Mouse (Mus musculus) limb, embryonic 15.5 days (tissue): Measurements from ENCODE around the gene Pcdh9. TPM values are rescaled to one million over a fixed set of nuclear protein-coding genes. Genes with fewer than 3 reads are reported as not detected.

Experiments used
- ATAC-seq: fragments of 200-750 bp; cut with Nextera tagmentation; 2 replicates; pipeline ENCODE4 v1.8.0; 2017; ENCODE audit warnings: low read depth, moderate TSS enrichment; ENCODE audit not compliant: insufficient number of reproducible peaks, low FRiP score, low TSS enrichment
- H3K27ac ChIP-seq: fragments of 300-500 bp; sonication (generic); 2 replicates; pipeline ENCODE4 v1.5.1; 2015; ENCODE audit warnings: moderate library complexity, mild to moderate bottlenecking, inconsistent platforms
- H3K27me3 ChIP-seq: fragments of 300-500 bp; sonication (generic); 2 replicates; pipeline ENCODE4 v1.6.1; 2015; ENCODE audit warnings: inconsistent platforms
- H3K36me3 ChIP-seq: fragments of 300-500 bp; sonication (generic); 2 replicates; pipeline ENCODE4 v1.6.1; 2015; ENCODE audit warnings: inconsistent platforms
- H3K4me1 ChIP-seq: fragments of 300-500 bp; sonication (generic); 2 replicates; pipeline ENCODE4 v1.6.1; 2015; ENCODE audit warnings: inconsistent platforms
- H3K4me2 ChIP-seq: fragments of 300-500 bp; sonication (generic); 2 replicates; pipeline ENCODE4 v1.6.1; 2015; ENCODE audit warnings: mild to moderate bottlenecking, inconsistent platforms
- H3K4me3 ChIP-seq: fragments of 300-500 bp; sonication (generic); 2 replicates; pipeline ENCODE4 v1.5.1; 2015; ENCODE audit warnings: mild to moderate bottlenecking, inconsistent platforms
- H3K9ac ChIP-seq: fragments of 300-500 bp; sonication (generic); 2 replicates; pipeline ENCODE4 v1.6.1; 2015; ENCODE audit warnings: inconsistent platforms
- H3K9me3 ChIP-seq: fragments of 300-500 bp; sonication (generic); 2 replicates; pipeline ENCODE4 v1.6.1; 2016; ENCODE audit warnings: inconsistent platforms
- WGBS: fragments of 180-500 bp; shearing (Covaris S2); methylation state at CpG from one replicate; pipeline ENCODE4 v1.1.7; 2015; 5-methylcytosine and 5-hydroxymethylcytosine counted together
- polyA plus RNA-seq: library from polyadenylated mRNA; unstranded; fragments of >200 nt; fragmentation: Nextera tagmentation; extraction: Ambion mirVana; gene quantifications from 2 replicates; pipeline ENCODE4 v1.2.1, GENCODE M21; 2015

Pcdh9 gene
- polyA plus RNA-seq, 1 experiment from 2014 or later = 40.3 TPM

DNA sequence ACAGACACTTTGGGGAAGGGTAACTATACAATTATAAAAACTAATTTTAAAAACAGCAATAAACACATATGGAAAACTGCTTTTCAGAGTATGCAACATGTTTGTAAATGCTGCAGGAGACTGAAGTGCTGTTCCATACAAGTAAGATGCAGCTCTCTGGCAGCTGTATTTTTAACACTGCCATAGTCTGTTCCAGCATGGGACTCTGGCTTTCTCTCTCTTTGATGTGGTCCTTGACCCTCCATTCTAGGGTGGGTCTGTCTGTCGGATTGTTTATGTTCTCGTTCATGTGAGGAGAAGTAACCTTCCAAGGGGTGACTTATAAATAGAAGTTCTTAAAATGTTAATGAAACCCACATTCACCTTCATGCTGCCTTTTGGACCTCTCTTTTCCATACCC is 809.6 kb downstream of the Pcdh9 start:
- H3K4me3 ChIP-seq = no peak overlapping the region
- no peak overlapping the region for H3K4me2 ChIP-seq
- no peaks in the 10 kb centered on the region for H3K36me3 ChIP-seq
- no peak overlapping the region for H3K27ac ChIP-seq
- H3K27me3 ChIP-seq = no peaks in the 10 kb centered on the region
- H3K4me1 ChIP-seq = no peaks in the 10 kb centered on the region
- no peak overlapping the region for H3K9ac ChIP-seq
- 13% methylated on average over 2 of the region's 2 CpGs for WGBS
- ATAC-seq = no peak
- H3K9me3 ChIP-seq = no peaks in the 10 kb centered on the region

GRCm38 (mm10) chr14:93075761-93076160 is 814.7 kb downstream of the Pcdh9 start:
- 74% methylated on average over 2 of the region's 2 CpGs for WGBS
- H3K4me2 ChIP-seq = no peak overlapping the region
- no peak for ATAC-seq
- no peak overlapping the region for H3K4me3 ChIP-seq
- no peak overlapping the region for H3K27ac ChIP-seq
- H3K36me3 ChIP-seq = no peaks in the 10 kb centered on the region
- no peaks in the 10 kb centered on the region for H3K9me3 ChIP-seq
- H3K27me3 ChIP-seq = no peaks in the 10 kb centered on the region
- H3K4me1 ChIP-seq = no peaks in the 10 kb centered on the region
- no peak overlapping the region for H3K9ac ChIP-seq

GRCm38 (mm10) chr14:93072346-93072745 is 818.1 kb downstream of the Pcdh9 start:
- no peak for ATAC-seq
- no peaks in the 10 kb centered on the region for H3K27me3 ChIP-seq
- H3K4me3 ChIP-seq = no peak overlapping the region
- no peaks in the 10 kb centered on the region for H3K36me3 ChIP-seq
- no peaks in the 10 kb centered on the region for H3K9me3 ChIP-seq
- no peak overlapping the region for H3K9ac ChIP-seq
- no peak overlapping the region for H3K27ac ChIP-seq
- H3K4me2 ChIP-seq = no peak overlapping the region
- WGBS = 81% methylated on average over 5 of the region's 5 CpGs
- no peaks in the 10 kb centered on the region for H3K4me1 ChIP-seq

DNA sequence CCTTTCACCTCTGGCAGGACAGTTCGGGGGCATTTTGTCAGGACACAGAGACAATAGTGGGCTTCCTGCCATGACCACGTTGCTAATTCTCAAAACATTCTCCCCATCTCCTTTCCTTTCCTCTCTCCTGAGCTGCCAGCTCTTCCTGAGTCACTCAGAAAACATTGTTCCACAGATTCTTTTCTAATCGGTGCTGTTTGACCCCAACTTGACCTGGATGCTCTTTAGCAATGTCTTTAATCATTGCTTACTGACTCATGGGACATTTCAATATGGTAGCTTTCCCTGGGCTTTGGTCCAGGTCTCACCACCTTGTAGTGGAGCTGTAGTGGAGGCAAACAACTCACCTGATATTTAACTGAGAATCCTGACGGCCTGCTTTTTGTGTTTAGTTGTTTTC is 820.3 kb downstream of the Pcdh9 start:
- Histone ChIP-seq H3K4me3 (no peak overlapping the region), H3K27me3 (no peaks in the 10 kb centered on the region), H3K4me2 (no peak overlapping the region), H3K4me1 (no peaks in the 10 kb centered on the region), H3K9me3 (no peaks in the 10 kb centered on the region), H3K27ac (no peak overlapping the region), H3K36me3 (no peaks in the 10 kb centered on the region), H3K9ac (no peak overlapping the region)
- no peak for ATAC-seq
- WGBS = 51% methylated on average over 4 of the region's 4 CpGs

- Histone ChIP-seq H3K4me3 (no peak overlapping the region), H3K36me3 (no peaks in the 10 kb centered on the region), H3K9ac (no peak overlapping the region), H3K27me3 (no peaks in the 10 kb centered on the region), H3K27ac (no peak overlapping the region), H3K4me2 (no peak overlapping the region), H3K4me1 (no peaks in the 10 kb centered on the region), H3K9me3 (no peaks in the 10 kb centered on the region)
- WGBS = 56% methylated on average over 5 of the region's 5 CpGs
- ATAC-seq = no peak
Observed at GRCm38 (mm10) chr14:93067411-93068336, 822.8 kb downstream of the Pcdh9 start.

DNA sequence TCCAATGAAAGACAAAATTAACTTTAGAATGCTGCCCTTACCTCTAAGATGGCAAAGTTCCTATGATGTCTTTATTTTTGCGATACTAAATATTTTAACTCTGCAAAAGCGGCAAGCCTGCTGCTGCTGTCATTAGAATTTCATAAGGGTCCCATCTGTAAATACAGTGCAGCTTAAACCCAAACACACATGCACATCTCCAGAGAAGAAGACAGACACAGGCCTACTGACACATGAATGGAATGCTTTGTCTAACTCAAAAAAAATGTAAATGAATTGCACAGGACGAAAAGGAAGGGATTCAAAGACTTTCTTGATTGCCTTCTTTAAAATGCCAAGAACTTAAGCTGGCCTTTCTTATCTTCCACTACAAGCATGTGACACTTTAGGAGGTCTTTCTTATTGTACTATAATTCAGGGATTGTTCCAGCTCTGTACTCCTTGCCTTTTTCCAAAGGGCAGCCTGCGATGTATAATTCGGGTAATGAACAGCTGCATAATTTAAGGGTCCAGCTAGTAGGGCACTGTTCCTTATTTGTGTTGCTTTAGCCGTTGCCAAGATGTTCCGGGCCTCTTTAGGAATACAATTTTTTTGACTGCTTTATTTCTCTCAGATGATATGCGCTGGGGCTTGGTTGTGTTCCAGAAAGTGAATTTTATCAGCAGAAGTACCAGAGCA is 823.6 kb downstream of the Pcdh9 start:
- no peaks in the 10 kb centered on the region for H3K27me3 ChIP-seq
- H3K36me3 ChIP-seq = no peaks in the 10 kb centered on the region
- H3K9me3 ChIP-seq = no peaks in the 10 kb centered on the region
- WGBS = 50% methylated on average over 8 of the region's 8 CpGs
- no peak overlapping the region for H3K4me3 ChIP-seq
- no peaks in the 10 kb centered on the region for H3K4me1 ChIP-seq
- H3K9ac ChIP-seq = no peak overlapping the region
- no peak for ATAC-seq
- H3K4me2 ChIP-seq = no peak overlapping the region
- H3K27ac ChIP-seq = no peak overlapping the region

DNA sequence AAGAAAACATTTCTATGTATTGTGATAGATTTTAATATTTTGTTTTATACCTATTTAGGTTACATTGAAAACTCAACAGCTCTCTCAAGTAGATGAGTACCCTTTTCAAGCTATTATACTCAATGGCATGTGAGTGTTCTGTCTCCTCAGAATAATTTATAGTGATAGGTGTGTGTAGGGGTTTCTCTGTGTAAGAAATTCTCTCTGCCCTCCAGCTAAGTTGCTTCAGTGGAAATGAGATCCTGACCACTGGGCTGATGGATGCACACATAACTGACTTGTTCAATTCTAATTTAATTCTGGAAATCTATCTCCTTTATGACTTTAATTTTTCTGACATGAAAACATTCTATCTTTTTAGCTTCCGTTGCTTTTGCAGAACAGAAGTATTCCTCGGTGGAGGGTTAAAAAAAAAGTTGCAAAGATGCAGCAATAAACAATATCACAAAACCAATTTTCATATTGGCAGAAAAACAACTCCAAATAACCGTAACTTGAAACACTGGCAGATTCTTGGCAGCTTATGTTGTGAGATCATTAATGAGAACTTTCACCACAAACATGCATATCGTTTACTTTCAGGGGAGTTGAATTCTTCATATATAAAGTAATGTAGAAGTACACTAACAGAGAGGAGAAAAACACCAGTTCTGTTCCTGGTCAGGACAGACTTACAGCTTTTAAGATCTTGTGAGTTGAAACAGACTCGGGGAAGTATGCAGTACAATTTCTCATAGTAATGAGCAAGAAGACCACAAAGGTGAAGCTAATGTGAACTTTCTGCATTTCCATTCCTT is 828.5 kb downstream of the Pcdh9 start:
- no peak overlapping the region for H3K27ac ChIP-seq
- no peaks in the 10 kb centered on the region for H3K36me3 ChIP-seq
- no peak overlapping the region for H3K4me3 ChIP-seq
- H3K4me2 ChIP-seq = no peak overlapping the region
- WGBS = 51% methylated on average over 5 of the region's 5 CpGs
- no peak overlapping the region for H3K9ac ChIP-seq
- no peaks in the 10 kb centered on the region for H3K9me3 ChIP-seq
- no peaks in the 10 kb centered on the region for H3K27me3 ChIP-seq
- H3K4me1 ChIP-seq = no peaks in the 10 kb centered on the region
- ATAC-seq = no peak

DNA sequence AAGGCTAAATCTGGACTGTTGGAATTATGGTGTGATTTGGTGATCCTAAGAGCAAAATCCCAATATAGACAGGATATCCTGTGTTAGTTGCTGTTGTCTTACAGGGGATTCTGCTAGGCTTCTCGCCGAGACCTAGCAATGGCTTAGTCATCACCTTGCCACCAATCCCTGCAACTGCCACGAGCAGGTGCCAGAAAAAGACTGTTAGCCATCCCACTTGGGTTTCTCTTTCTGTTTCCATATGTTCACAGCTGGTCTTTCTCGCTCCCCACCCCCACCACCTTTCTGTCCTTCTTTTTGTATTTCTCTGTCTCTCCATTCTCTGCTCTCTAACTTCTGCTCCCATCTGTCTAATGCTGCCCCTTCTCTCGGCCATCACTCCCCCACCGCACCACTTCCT is 831.7 kb downstream of the Pcdh9 start:
- WGBS = 89% methylated on average over 6 of the region's 6 CpGs
- no peaks in the 10 kb centered on the region for H3K4me1 ChIP-seq
- no peaks in the 10 kb centered on the region for H3K27me3 ChIP-seq
- no peaks in the 10 kb centered on the region for H3K9me3 ChIP-seq
- ATAC-seq = no peak
- H3K4me3 ChIP-seq = no peak overlapping the region
- no peak overlapping the region for H3K27ac ChIP-seq
- no peak overlapping the region for H3K9ac ChIP-seq
- H3K4me2 ChIP-seq = no peak overlapping the region
- H3K36me3 ChIP-seq = no peaks in the 10 kb centered on the region

GRCm38 (mm10) chr14:93055997-93056396 is 834.5 kb downstream of the Pcdh9 start:
- ATAC-seq = no peak

GRCm38 (mm10) chr14:93040591-93040990 is 849.9 kb downstream of the Pcdh9 start:
- Histone ChIP-seq H3K36me3 (no peaks in the 10 kb centered on the region), H3K27ac (no peak overlapping the region), H3K4me2 (no peak overlapping the region), H3K9ac (no peak overlapping the region), H3K9me3 (no peaks in the 10 kb centered on the region), H3K27me3 (no peaks in the 10 kb centered on the region), H3K4me1 (no peaks in the 10 kb centered on the region), H3K4me3 (no peak overlapping the region)
- WGBS = 62% methylated on average over 6 of the region's 6 CpGs
- no peak for ATAC-seq

More at GRCm38 (mm10) chr14:93055997-93056396, 834.5 kb downstream of the Pcdh9 start:
- 83% methylated on average over 3 of the region's 3 CpGs for WGBS
- H3K4me3 ChIP-seq = no peak overlapping the region
- H3K27ac ChIP-seq = no peak overlapping the region
- H3K4me2 ChIP-seq = no peak overlapping the region
- H3K4me1 ChIP-seq = no peaks in the 10 kb centered on the region
- H3K9me3 ChIP-seq = no peaks in the 10 kb centered on the region
- no peak overlapping the region for H3K9ac ChIP-seq
- H3K27me3 ChIP-seq = no peaks in the 10 kb centered on the region
- no peaks in the 10 kb centered on the region for H3K36me3 ChIP-seq

DNA sequence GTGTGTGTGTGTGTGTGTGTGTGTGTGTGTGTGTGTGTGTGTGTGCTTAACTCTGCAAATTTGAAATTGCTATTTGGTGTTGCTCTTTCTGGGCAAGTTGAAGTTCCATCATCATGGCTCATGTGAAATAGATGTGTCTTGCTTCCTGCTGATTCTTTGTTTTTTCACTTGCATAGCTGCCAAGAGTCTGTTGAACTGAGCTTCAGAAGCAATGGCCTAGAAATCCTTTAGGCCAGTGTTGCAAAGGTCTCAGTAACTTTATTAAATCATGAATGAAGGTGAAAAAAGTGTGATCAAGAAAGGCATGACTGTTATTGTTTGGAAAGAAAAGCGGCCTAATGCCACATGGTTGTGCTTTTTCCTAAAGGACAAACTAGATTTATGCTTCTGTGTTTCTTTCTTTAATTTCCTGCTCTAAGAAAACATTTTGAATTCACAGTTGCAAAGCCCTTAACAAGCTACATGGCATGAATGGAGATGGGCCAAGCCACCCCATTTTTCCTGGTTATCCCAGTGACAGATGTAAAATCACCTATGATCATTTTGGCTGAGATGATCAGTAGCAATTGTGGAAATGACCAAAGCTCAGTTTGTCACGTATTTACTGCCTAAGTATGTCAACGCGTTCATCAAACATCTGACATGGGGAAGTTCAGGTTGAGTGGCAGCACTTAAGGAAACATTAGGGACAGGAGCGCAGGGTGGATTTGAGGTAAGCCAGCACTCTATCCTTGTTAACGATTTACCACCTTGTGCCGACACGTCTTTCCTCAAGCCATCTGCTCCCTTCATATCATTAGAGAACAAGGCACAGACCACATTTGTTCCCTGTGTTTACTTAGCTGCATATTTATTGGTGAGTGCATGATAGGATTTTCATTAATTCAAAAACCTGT is 850.9 kb downstream of the Pcdh9 start:
- Histone ChIP-seq H3K27me3 (no peaks in the 10 kb centered on the region), H3K27ac (no peak overlapping the region), H3K9me3 (no peaks in the 10 kb centered on the region), H3K36me3 (no peaks in the 10 kb centered on the region), H3K9ac (no peak overlapping the region), H3K4me3 (no peak overlapping the region), H3K4me2 (no peak overlapping the region), H3K4me1 (no peaks in the 10 kb centered on the region)
- no peak for ATAC-seq
- 53% methylated on average over 8 of the region's 8 CpGs for WGBS
